Mouse (Mus musculus): ENCODE measurements around the gene Fam57a. TPM values are rescaled to one million over a fixed set of nuclear protein-coding genes. Genes with fewer than 3 reads are reported as not detected.
A peak's percentile ranks its signal among the peaks of the same experiment; 100 is the strongest.

Gene Fam57a
- 31.9 and 33.2 TPM in 2 replicates for polyA plus RNA-seq (2014; fragmentation: Nextera tagmentation; extraction: Ambion mirVana)

- no peaks in the 10 kb centered on the region for H3K9me3 ChIP-seq (ENCODE audit: control insufficient read depth, low read length)
- H3K4me3 ChIP-seq (ENCODE audit: low read depth, low read length) = peak within 1 kb of the TSS; percentile 86
- H3K4me2 ChIP-seq (replicated peaks; ENCODE audit: low read depth, low read length) = peak within 1 kb of the TSS; percentile 68
- no peak within 1 kb of the TSS for H3K27ac ChIP-seq (ENCODE audit: low read depth, low read length)
- ATAC-seq (ENCODE audit: low FRiP score) = peak; percentile 83
- H3K4me1 ChIP-seq (replicated peaks; ENCODE audit: control insufficient read depth, insufficient read depth, low read length) = peaks cover 3% of the 10 kb centered on the region
- WGBS = under 1% methylated on average over 37 of the region's 37 CpGs
- H3K36me3 ChIP-seq (ENCODE audit: control insufficient read depth, insufficient read depth, low read length) = no peaks in the 10 kb centered on the region
- peak; percentile 85 for DNase-seq (ENCODE audit: low spot score)
- H3K27me3 ChIP-seq (ENCODE audit: control insufficient read depth, insufficient read depth, low read length) = no peaks in the 10 kb centered on the region
- peak within 1 kb of the TSS; percentile 83 for H3K9ac ChIP-seq (ENCODE audit: low read depth, low read length)
Observed at GRCm38 (mm10) chr11:76179495-76180145, at the start of gene Fam57a, which contains the start of gene Vps53. Gene Fam57a, plus strand, starts transcription at chr11:76179671. Gene Vps53, minus strand, starts transcription at chr11:76179647.

- Histone ChIP-seq H3K9me3 (ENCODE audit: control insufficient read depth, low read length) (no peaks in the 10 kb centered on the region), H3K4me3 (ENCODE audit: low read depth, low read length) (no peak overlapping the region), H3K9ac (ENCODE audit: low read depth, low read length) (no peak overlapping the region), H3K4me1 (replicated peaks; ENCODE audit: control insufficient read depth, insufficient read depth, low read length) (no peaks in the 10 kb centered on the region), H3K36me3 (ENCODE audit: control insufficient read depth, insufficient read depth, low read length) (0 out of 2 replicates have a peak, but pooled peaks cover 2% of the 10 kb centered on the region), H3K27ac (ENCODE audit: low read depth, low read length) (no peak overlapping the region), H3K4me2 (replicated peaks; ENCODE audit: low read depth, low read length) (no peak overlapping the region), H3K27me3 (ENCODE audit: control insufficient read depth, insufficient read depth, low read length) (no peaks in the 10 kb centered on the region)
- DNase-seq (ENCODE audit: low spot score) (no peak), ATAC-seq (ENCODE audit: low FRiP score) (no peak)
- 89% methylated on average over 5 of the region's 5 CpGs for WGBS
Observed at GRCm38 (mm10) chr11:76130859-76131258, 48.6 kb upstream of the Fam57a start.

- Histone ChIP-seq H3K4me3 (ENCODE audit: low read depth, low read length) (no peak overlapping the region), H3K9ac (ENCODE audit: low read depth, low read length) (no peak overlapping the region), H3K27me3 (ENCODE audit: control insufficient read depth, insufficient read depth, low read length) (no peaks in the 10 kb centered on the region), H3K9me3 (ENCODE audit: control insufficient read depth, low read length) (no peaks in the 10 kb centered on the region), H3K4me2 (replicated peaks; ENCODE audit: low read depth, low read length) (no peak overlapping the region), H3K36me3 (ENCODE audit: control insufficient read depth, insufficient read depth, low read length) (no peaks in the 10 kb centered on the region), H3K4me1 (replicated peaks; ENCODE audit: control insufficient read depth, insufficient read depth, low read length) (no peaks in the 10 kb centered on the region), H3K27ac (ENCODE audit: low read depth, low read length) (no peak overlapping the region)
- 84% methylated on average over 7 of the region's 7 CpGs for WGBS
- no peak for ATAC-seq (ENCODE audit: low FRiP score)
- DNase-seq (ENCODE audit: low spot score) = no peak
Observed at GRCm38 (mm10) chr11:76135641-76136437, 43.6 kb upstream of the Fam57a start.

GRCm38 (mm10) chr11:76137996-76138395 is 41.5 kb upstream of the Fam57a start:
- Histone ChIP-seq H3K4me2 (replicated peaks; ENCODE audit: low read depth, low read length) (no peak overlapping the region), H3K9ac (ENCODE audit: low read depth, low read length) (no peak overlapping the region), H3K4me1 (replicated peaks; ENCODE audit: control insufficient read depth, insufficient read depth, low read length) (no peaks in the 10 kb centered on the region), H3K4me3 (ENCODE audit: low read depth, low read length) (no peak overlapping the region), H3K27ac (ENCODE audit: low read depth, low read length) (no peak overlapping the region), H3K36me3 (ENCODE audit: control insufficient read depth, insufficient read depth, low read length) (no peaks in the 10 kb centered on the region), H3K9me3 (ENCODE audit: control insufficient read depth, low read length) (no peaks in the 10 kb centered on the region), H3K27me3 (ENCODE audit: control insufficient read depth, insufficient read depth, low read length) (no peaks in the 10 kb centered on the region)
- ATAC-seq (ENCODE audit: low FRiP score) (no peak), DNase-seq (ENCODE audit: low spot score) (no peak)
- 89% methylated on average over 3 of the region's 3 CpGs for WGBS

- Histone ChIP-seq H3K4me1 (replicated peaks; ENCODE audit: control insufficient read depth, insufficient read depth, low read length) (no peaks in the 10 kb centered on the region), H3K27ac (ENCODE audit: low read depth, low read length) (no peak overlapping the region), H3K4me3 (ENCODE audit: low read depth, low read length) (no peak overlapping the region), H3K9ac (ENCODE audit: low read depth, low read length) (no peak overlapping the region), H3K4me2 (replicated peaks; ENCODE audit: low read depth, low read length) (no peak overlapping the region), H3K27me3 (ENCODE audit: control insufficient read depth, insufficient read depth, low read length) (no peaks in the 10 kb centered on the region), H3K9me3 (ENCODE audit: control insufficient read depth, low read length) (no peaks in the 10 kb centered on the region), H3K36me3 (ENCODE audit: control insufficient read depth, insufficient read depth, low read length) (no peaks in the 10 kb centered on the region)
- 96% methylated on average over 8 of the region's 8 CpGs for WGBS
- DNase-seq (ENCODE audit: low spot score) (no peak), ATAC-seq (ENCODE audit: low FRiP score) (no peak)
Observed at GRCm38 (mm10) chr11:76144386-76144785, 35.1 kb upstream of the Fam57a start.

- Histone ChIP-seq H3K36me3 (ENCODE audit: control insufficient read depth, insufficient read depth, low read length) (no peaks in the 10 kb centered on the region), H3K9me3 (ENCODE audit: control insufficient read depth, low read length) (no peaks in the 10 kb centered on the region), H3K27ac (ENCODE audit: low read depth, low read length) (no peak overlapping the region), H3K4me1 (replicated peaks; ENCODE audit: control insufficient read depth, insufficient read depth, low read length) (no peaks in the 10 kb centered on the region), H3K9ac (ENCODE audit: low read depth, low read length) (no peak overlapping the region), H3K4me3 (ENCODE audit: low read depth, low read length) (no peak overlapping the region), H3K27me3 (ENCODE audit: control insufficient read depth, insufficient read depth, low read length) (no peaks in the 10 kb centered on the region), H3K4me2 (replicated peaks; ENCODE audit: low read depth, low read length) (no peak overlapping the region)
- DNase-seq (ENCODE audit: low spot score) (no peak), ATAC-seq (ENCODE audit: low FRiP score) (no peak)
- 92% methylated on average over 1 of the region's 1 CpGs for WGBS
Observed at GRCm38 (mm10) chr11:76145169-76145568, 34.3 kb upstream of the Fam57a start.

- no peak overlapping the region for H3K4me2 ChIP-seq (replicated peaks; ENCODE audit: low read depth, low read length)
- no peak overlapping the region for H3K9ac ChIP-seq (ENCODE audit: low read depth, low read length)
- DNase-seq (ENCODE audit: low spot score) = no peak
- no peaks in the 10 kb centered on the region for H3K9me3 ChIP-seq (ENCODE audit: control insufficient read depth, low read length)
- no peaks in the 10 kb centered on the region for H3K27me3 ChIP-seq (ENCODE audit: control insufficient read depth, insufficient read depth, low read length)
- no peak overlapping the region for H3K4me3 ChIP-seq (ENCODE audit: low read depth, low read length)
- 91% methylated on average over 8 of the region's 8 CpGs for WGBS
- H3K4me1 ChIP-seq (replicated peaks; ENCODE audit: control insufficient read depth, insufficient read depth, low read length) = no peaks in the 10 kb centered on the region
- H3K36me3 ChIP-seq (ENCODE audit: control insufficient read depth, insufficient read depth, low read length) = no peaks in the 10 kb centered on the region
- no peak overlapping the region for H3K27ac ChIP-seq (ENCODE audit: low read depth, low read length)
- ATAC-seq (ENCODE audit: low FRiP score) = no peak
Observed at GRCm38 (mm10) chr11:76146187-76147010, 33.1 kb upstream of the Fam57a start.

GRCm38 (mm10) chr11:76148055-76149008 is 31.1 kb upstream of the Fam57a start:
- H3K27ac ChIP-seq (ENCODE audit: low read depth, low read length) = no peak overlapping the region
- H3K4me3 ChIP-seq (ENCODE audit: low read depth, low read length) = no peak overlapping the region
- no peaks in the 10 kb centered on the region for H3K4me1 ChIP-seq (replicated peaks; ENCODE audit: control insufficient read depth, insufficient read depth, low read length)
- 88% methylated on average over 8 of the region's 8 CpGs for WGBS
- H3K27me3 ChIP-seq (ENCODE audit: control insufficient read depth, insufficient read depth, low read length) = no peaks in the 10 kb centered on the region
- H3K36me3 ChIP-seq (ENCODE audit: control insufficient read depth, insufficient read depth, low read length) = no peaks in the 10 kb centered on the region
- ATAC-seq (ENCODE audit: low FRiP score) = no peak
- no peaks in the 10 kb centered on the region for H3K9me3 ChIP-seq (ENCODE audit: control insufficient read depth, low read length)
- H3K4me2 ChIP-seq (replicated peaks; ENCODE audit: low read depth, low read length) = no peak overlapping the region
- no peak overlapping the region for H3K9ac ChIP-seq (ENCODE audit: low read depth, low read length)
- no peak for DNase-seq (ENCODE audit: low spot score)

Data from hindbrain, embryonic 11.5 days (tissue).